Mouse (Mus musculus): ENCODE measurements around the gene Kcnj11. TPM values are rescaled to one million over a fixed set of nuclear protein-coding genes. Genes with fewer than 3 reads are reported as not detected.

The Kcnj11 gene
- total and polyA plus RNA-seq, 3 experiments: not detected

GRCm38 (mm10) chr7:46060688-46061087 is 39.9 kb downstream of the Kcnj11 start:
- peaks cover 0 to 16% of the 10 kb centered on the region in 2 experiments; a peak in 2 of 4 replicates for H3K36me3 ChIP-seq (ENCODE audit: control insufficient read depth in 1 of 2, insufficient read depth in 2 of 2, low read length in 2 of 2)
- H3K9ac ChIP-seq (ENCODE audit: control insufficient read depth, low read depth, low read length, poor library complexity, severe bottlenecking): no peak overlapping the region
- no peak for TF ChIP-seq POLR2AphosphoS2 (IDR thresholded peaks at IDR 0.05; ENCODE audit: low read length)
- TF ChIP-seq NRF1 (IDR thresholded peaks at IDR 0.05; ENCODE audit: insufficient read depth, low read depth, low read length, poor library complexity, severe bottlenecking): no peak
- TF ChIP-seq ZC3H11A (IDR thresholded peaks at IDR 0.05; ENCODE audit: low read depth, low read length): no peak
- TF ChIP-seq NELFE (IDR thresholded peaks at IDR 0.05; ENCODE audit: low read depth, low read length): no peak
- TF ChIP-seq USF2 (IDR thresholded peaks at IDR 0.05; ENCODE audit: borderline replicate concordance in 1 of 2, insufficient read depth in 1 of 2, low read depth in 1 of 2, low read length in 2 of 2): no peak
- no peak for TF ChIP-seq MAX (IDR thresholded peaks at IDR 0.05; ENCODE audit: low read length)
- no peak for TF ChIP-seq MXI1 (IDR thresholded peaks at IDR 0.05; ENCODE audit: low read depth, low read length)
- TF ChIP-seq KAT2A (conservative IDR thresholded peaks at IDR 0.05; ENCODE audit: low read depth, low read length): no peak
- TF ChIP-seq POLR2A (IDR thresholded peaks at IDR 0.05; ENCODE audit: control insufficient read depth in 1 of 2, insufficient read depth in 1 of 2, low read depth in 1 of 2, low read length in 2 of 2, poor library complexity in 1 of 2): no peak
- no peak for TF ChIP-seq UBTF (IDR thresholded peaks at IDR 0.05; ENCODE audit: borderline replicate concordance, insufficient read depth, low read depth, low read length)
- no peak for TF ChIP-seq MEF2A (IDR thresholded peaks at IDR 0.05; ENCODE audit: extremely low read depth, insufficient replicate concordance, low read depth, low read length, poor library complexity, severe bottlenecking)
- no peak for TF ChIP-seq TBP (IDR thresholded peaks at IDR 0.05; ENCODE audit: low read depth, low read length)
- TF ChIP-seq RCOR1 (IDR thresholded peaks at IDR 0.05; ENCODE audit: low read depth, low read length): no peak
- TF ChIP-seq EP300 (IDR thresholded peaks at IDR 0.05; ENCODE audit: low read depth in 1 of 2, low read length in 2 of 2): no peak
- no peak for TF ChIP-seq BHLHE40 (IDR thresholded peaks at IDR 0.05; ENCODE audit: borderline replicate concordance, low read depth, low read length)
- no peak for TF ChIP-seq MAFK (IDR thresholded peaks at IDR 0.05; ENCODE audit: borderline replicate concordance, low read depth, low read length)
- no peak for TF ChIP-seq CHD2 (IDR thresholded peaks at IDR 0.05; ENCODE audit: low read length)
- H3K4me1 ChIP-seq (ENCODE audit: control insufficient read depth in 1 of 2, insufficient read depth in 2 of 2, low read length in 2 of 2): no peaks in the 10 kb centered on the region
- no peaks in the 10 kb centered on the region for H3K79me2 ChIP-seq (ENCODE audit: control insufficient read depth, insufficient read depth, low read length, poor library complexity)
- no peak overlapping the region for H3K27ac ChIP-seq (ENCODE audit: control insufficient read depth, low read depth, low read length)
- H3K9me3 ChIP-seq (replicated peaks; ENCODE audit: insufficient read depth, low read length): no peaks in the 10 kb centered on the region
- no peaks in the 10 kb centered on the region for H3K27me3 ChIP-seq (ENCODE audit: control insufficient read depth in 1 of 2, insufficient read depth in 2 of 2, low read length in 2 of 2)
- no peak overlapping the region for H3K4me3 ChIP-seq (ENCODE audit: control insufficient read depth in 1 of 2, insufficient read depth in 1 of 2, low read depth in 2 of 2, low read length in 2 of 2)
- DNase-seq (ENCODE audit: low read depth, low spot score): no peak

- DNase-seq (ENCODE audit: low read depth, low spot score): peak; percentile 39
- peaks cover 0 to 23% of the 10 kb centered on the region in 2 experiments; a peak in 2 of 4 replicates for H3K36me3 ChIP-seq (ENCODE audit: control insufficient read depth in 1 of 2, insufficient read depth in 2 of 2, low read length in 2 of 2)
- no peaks in the 10 kb centered on the region for H3K27me3 ChIP-seq (ENCODE audit: control insufficient read depth in 1 of 2, insufficient read depth in 2 of 2, low read length in 2 of 2)
- H3K9ac ChIP-seq (ENCODE audit: control insufficient read depth, low read depth, low read length, poor library complexity, severe bottlenecking): no peak overlapping the region
- TF ChIP-seq ZNF384 (IDR thresholded peaks at IDR 0.05; ENCODE audit: low read depth, low read length): no peak
- no peak for TF ChIP-seq MAX (IDR thresholded peaks at IDR 0.05; ENCODE audit: low read length)
- no peak for TF ChIP-seq SIN3A (IDR thresholded peaks at IDR 0.05; ENCODE audit: low read length)
- no peak for TF ChIP-seq E2F4 (IDR thresholded peaks at IDR 0.05; ENCODE audit: borderline replicate concordance, low read depth, low read length)
- TF ChIP-seq USF2 (IDR thresholded peaks at IDR 0.05; ENCODE audit: borderline replicate concordance in 1 of 2, insufficient read depth in 1 of 2, low read depth in 1 of 2, low read length in 2 of 2): no peak
- TF ChIP-seq CHD1 (IDR thresholded peaks at IDR 0.05; ENCODE audit: low read depth, low read length): no peak
- no peak for TF ChIP-seq RCOR1 (IDR thresholded peaks at IDR 0.05; ENCODE audit: low read depth, low read length)
- no peak for TF ChIP-seq BHLHE40 (IDR thresholded peaks at IDR 0.05; ENCODE audit: borderline replicate concordance, low read depth, low read length)
- TF ChIP-seq CHD2 (IDR thresholded peaks at IDR 0.05; ENCODE audit: low read length): no peak
- TF ChIP-seq CTCF (IDR thresholded peaks at IDR 0.05 in 2 of 3, conservative IDR thresholded peaks at IDR 0.05 in 1 of 3; ENCODE audit: control insufficient read depth in 1 of 3, insufficient read depth in 1 of 3, low read depth in 2 of 3, low read length in 3 of 3, poor library complexity in 1 of 3, severe bottlenecking in 1 of 3): no peak
- TF ChIP-seq KAT2A (conservative IDR thresholded peaks at IDR 0.05; ENCODE audit: low read depth, low read length): no peak
- no peak for TF ChIP-seq NRF1 (IDR thresholded peaks at IDR 0.05; ENCODE audit: insufficient read depth, low read depth, low read length, poor library complexity, severe bottlenecking)
- TF ChIP-seq POLR2AphosphoS5 (IDR thresholded peaks at IDR 0.05; ENCODE audit: borderline replicate concordance, low read depth, low read length): no peak
- TF ChIP-seq NELFE (IDR thresholded peaks at IDR 0.05; ENCODE audit: low read depth, low read length): no peak
- TF ChIP-seq ZKSCAN1 (IDR thresholded peaks at IDR 0.05; ENCODE audit: low read depth, low read length): no peak
- no peak for TF ChIP-seq GATA1 (IDR thresholded peaks at IDR 0.05; ENCODE audit: low read depth, low read length)
- no peak for TF ChIP-seq MYC (IDR thresholded peaks at IDR 0.05; ENCODE audit: low read depth, low read length)
- H3K4me3 ChIP-seq (ENCODE audit: control insufficient read depth in 1 of 2, insufficient read depth in 1 of 2, low read depth in 2 of 2, low read length in 2 of 2): no peak overlapping the region
- no peaks in the 10 kb centered on the region for H3K79me2 ChIP-seq (ENCODE audit: control insufficient read depth, insufficient read depth, low read length, poor library complexity)
- no peak overlapping the region for H3K27ac ChIP-seq (ENCODE audit: control insufficient read depth, low read depth, low read length)
- H3K4me1 ChIP-seq (ENCODE audit: control insufficient read depth in 1 of 2, insufficient read depth in 2 of 2, low read length in 2 of 2): no peaks in the 10 kb centered on the region
- no peaks in the 10 kb centered on the region for H3K9me3 ChIP-seq (replicated peaks; ENCODE audit: insufficient read depth, low read length)
Observed at GRCm38 (mm10) chr7:46058882-46059281, 41.7 kb downstream of the Kcnj11 start.

Data from MEL (cell line).